In genomic region chr9:66126456-66127192, GRCm38 (mm10) we compare ENCODE assay signal across 8 mouse cellular contexts. TPM values are rescaled to one million over a fixed set of nuclear protein-coding genes. Genes with fewer than 3 reads are reported as not detected.
DNase-seq lines count a peak whose midpoint lies in the region; ATAC-seq and TF ChIP-seq lines count a peak whose summit lies in the region.

Snx1 (minus strand) TSS chr9:66126587.
Ciao2a (plus strand) TSS chr9:66126611.

- H3K27ac ChIP-seq in forebrain, embryonic 16.5 days (ENCODE audit: low read length) = peak within 1 kb of the TSS; percentile 29; the same call in 1 of the 2 replicates
- H3K27ac ChIP-seq in layer of hippocampus, adult 2 months = peak within 1 kb of the TSS; percentile 82
- H3K27ac ChIP-seq in lung, embryonic 14.5 days (ENCODE audit: low read depth) = peak within 1 kb of the TSS; percentile 82
- H3K27ac ChIP-seq in olfactory bulb, adult 2 months (ENCODE audit: insufficient read depth, low read depth, low read length) = peak within 1 kb of the TSS; percentile 19; the same call in 1 of the 2 replicates
- peak within 1 kb of the TSS; percentile 83 for H3K27ac ChIP-seq in thymus, adult 2 months (ENCODE audit: control insufficient read depth, insufficient read depth, low read length)

- peak within 1 kb of the TSS; percentile 80 for H3K4me3 ChIP-seq in G1E (ENCODE audit: low read depth, low read length)
- H3K4me3 ChIP-seq in forebrain, embryonic 16.5 days (replicated peaks; ENCODE audit: low read length) = peak within 1 kb of the TSS; percentile 58
- peak within 1 kb of the TSS; percentile 74 for H3K4me3 ChIP-seq in layer of hippocampus, adult 2 months
- peak within 1 kb of the TSS; percentile 70 for H3K4me3 ChIP-seq in lung, embryonic 14.5 days (ENCODE audit: low read depth, low read length)
- H3K4me3 ChIP-seq in olfactory bulb, adult 2 months (ENCODE audit: insufficient read depth, low read depth, low read length) = peak within 1 kb of the TSS; percentile 65
- H3K4me3 ChIP-seq in thymus, adult 2 months (ENCODE audit: control insufficient read depth, insufficient read depth, low read length) = peak within 1 kb of the TSS; percentile 80

- H3K36me3 ChIP-seq in G1E (replicated peaks) = peaks cover 38% of the 10 kb centered on the region
- H3K36me3 ChIP-seq in forebrain, embryonic 16.5 days (ENCODE audit: control insufficient read depth, insufficient read depth) = no peaks in the 10 kb centered on the region
- H3K36me3 ChIP-seq in lung, embryonic 14.5 days (ENCODE audit: insufficient read depth) = 0 out of 2 replicates have a peak, but pooled peaks cover 3% of the 10 kb centered on the region
- no peaks in the 10 kb centered on the region for H3K36me3 ChIP-seq in thymus, adult 2 months (ENCODE audit: control insufficient read depth, insufficient read depth, low read length)

- no peaks in the 10 kb centered on the region for H3K9me3 ChIP-seq in G1E (replicated peaks)
- H3K9me3 ChIP-seq in forebrain, embryonic 16.5 days (ENCODE audit: control insufficient read depth, low read length) = no peaks in the 10 kb centered on the region
- H3K9me3 ChIP-seq in lung, embryonic 14.5 days (ENCODE audit: low read depth, low read length) = no peaks in the 10 kb centered on the region

- peaks cover 54% of the 10 kb centered on the region for H3K4me1 ChIP-seq in G1E (ENCODE audit: insufficient read depth, low read depth, low read length)
- H3K4me1 ChIP-seq in forebrain, embryonic 16.5 days (replicated peaks; ENCODE audit: control insufficient read depth, insufficient read depth, low read length) = peaks cover 30% of the 10 kb centered on the region
- H3K4me1 ChIP-seq in lung, embryonic 14.5 days (ENCODE audit: insufficient read depth) = peaks cover 7% of the 10 kb centered on the region
- H3K4me1 ChIP-seq in olfactory bulb, adult 2 months (ENCODE audit: control insufficient read depth, insufficient read depth, low read length) = peaks cover 2% of the 10 kb centered on the region; the same call in 1 of the 2 replicates
- H3K4me1 ChIP-seq in thymus, adult 2 months (replicated peaks; ENCODE audit: control insufficient read depth, insufficient read depth, low read length) = peaks cover 6% of the 10 kb centered on the region

- peak within 1 kb of the TSS; percentile 67 for H3K9ac ChIP-seq in forebrain, embryonic 16.5 days (replicated peaks; ENCODE audit: low read depth, low read length)
- H3K9ac ChIP-seq in lung, embryonic 14.5 days = peak within 1 kb of the TSS; percentile 70

- TF ChIP-seq POLR2A in olfactory bulb, adult 2 months (IDR thresholded peaks at IDR 0.05; ENCODE audit: insufficient read depth, low read depth, low read length) = peak; percentile 41; the same call in 1 of the 2 replicates
- peak; percentile 45; the same call in 1 of the 2 replicates for TF ChIP-seq POLR2A in thymus, adult 2 months (IDR thresholded peaks at IDR 0.05; ENCODE audit: control insufficient read depth, extremely low read depth, insufficient read depth, low read length, poor library complexity)

- peak; percentile 69 for ATAC-seq in G1E (ENCODE audit: extremely low read depth, insufficient number of reproducible peaks, low FRiP score, poor library complexity, severe bottlenecking)
- peak; percentile 73 for ATAC-seq in forebrain, embryonic 16.5 days
- ATAC-seq in lung, embryonic 14.5 days (ENCODE audit: insufficient read depth) = peak; percentile 81

- TF ChIP-seq CTCF in G1E (IDR thresholded peaks at IDR 0.05; ENCODE audit: low read depth, low read length) = no peak
- TF ChIP-seq CTCF in layer of hippocampus, adult 2 months (conservative IDR thresholded peaks at IDR 0.05) = no peak; the same call in 1 of the 2 replicates
- peak; percentile 21; the same call in 1 of the 2 replicates for TF ChIP-seq CTCF in lung, embryonic 14.5 days (IDR thresholded peaks at IDR 0.05; ENCODE audit: low read depth)
- TF ChIP-seq CTCF in olfactory bulb, adult 2 months (IDR thresholded peaks at IDR 0.05; ENCODE audit: insufficient read depth, low read depth, low read length) = no peak
- no peak for TF ChIP-seq CTCF in thymus, adult 2 months (IDR thresholded peaks at IDR 0.05; ENCODE audit: borderline replicate concordance, control insufficient read depth, extremely low read depth, insufficient read depth, low read length, poor library complexity)

- 1% methylated on average over 34 of the region's 34 CpGs for WGBS in forebrain, embryonic 16.5 days
- 2% methylated on average over 34 of the region's 34 CpGs for WGBS in lung, embryonic 14.5 days
- WGBS in olfactory bulb, adult 2 months = under 1% methylated on average over 34 of the region's 34 CpGs
- under 1% methylated on average over 34 of the region's 34 CpGs for whole genome bisulfite sequencing in thymus, adult 2 months

- peak within 1 kb of the TSS; percentile 83 for H3K4me2 ChIP-seq in forebrain, embryonic 16.5 days (ENCODE audit: low read length)
- peak within 1 kb of the TSS; percentile 78 for H3K4me2 ChIP-seq in lung, embryonic 14.5 days

- peak; percentile 43 for DNase-seq in G1E (ENCODE audit: low spot score)
- peak; percentile 92 to 98 for DNase-seq in cerebellum, adult 18-20 months
- peak; percentile 88 to 90 for DNase-seq in heart, postnatal 36 days
- DNase-seq in layer of hippocampus, adult 2 months (ENCODE audit: low spot score in 2 of 2) = peak; percentile 89 to 97
- peak; percentile 99 for DNase-seq in lung, embryonic 14.5 days
- peak; percentile 96 for DNase-seq in thymus, adult 2 months

- intact Hi-C loops in heart, postnatal 36 days (cut with DNase I) = loop anchor here (5.0 kb wide), 1 partner anchor 466 kb away; the partner anchor contains the start of gene Usp3

- H3K27me3 ChIP-seq in G1E (ENCODE audit: insufficient read depth, low read length) = no peaks in the 10 kb centered on the region
- no peaks in the 10 kb centered on the region for H3K27me3 ChIP-seq in forebrain, embryonic 16.5 days (replicated peaks; ENCODE audit: control insufficient read depth, insufficient read depth, low read length)
- no peaks in the 10 kb centered on the region for H3K27me3 ChIP-seq in lung, embryonic 14.5 days (ENCODE audit: insufficient read depth, low read length)
- H3K27me3 ChIP-seq in thymus, adult 2 months (ENCODE audit: control insufficient read depth, insufficient read depth, low read length) = no peaks in the 10 kb centered on the region

RNA-seq across cellular contexts. Expression of gene Snx1, which starts in this region (rescaled TPM):
- total RNA-seq in G1E (2014; fragmentation: Nextera tagmentation) (71.3 and 81.1 TPM in 2 replicates), G1E (2017) (230 and 242 TPM in 2 replicates)
- 227 and 276 TPM in 2 replicates for polyA plus RNA-seq in G1E (2012)
- 101 and 109 TPM in 2 replicates for polyA plus RNA-seq in forebrain, embryonic 16.5 days (2015; fragmentation: Nextera tagmentation; extraction: Ambion mirVana)
- total RNA-seq in heart, postnatal 36 days (2021) = 10 to 100 TPM; 27.7 to 29.8 TPM
- total RNA-seq in layer of hippocampus, adult 2 months (2021) = 10 to 100 TPM; 85.5 to 86.1 TPM
- polyA plus RNA-seq in lung, embryonic 14.5 days (2014; fragmentation: Nextera tagmentation; extraction: Ambion mirVana) = 116 TPM in 2 replicates
- polyA plus RNA-seq in olfactory bulb, adult 2 months (2012; ENCODE audit: insufficient read depth, insufficient read length, low replicate concordance, missing spikeins) = not detected in 2 replicates
- 55.3 and 59.1 TPM in 2 replicates for polyA plus RNA-seq in thymus, adult 2 months (2012; rRNA removed)

RNA-seq across cellular contexts. Expression of gene Ciao2a, which starts in this region (rescaled TPM):
- total RNA-seq in G1E (2014; fragmentation: Nextera tagmentation) = 176 and 189 TPM in 2 replicates
- total RNA-seq in G1E (2017) = 258 and 270 TPM in 2 replicates
- polyA plus RNA-seq in G1E (2012) = 15.9 and 30.0 TPM in 2 replicates
- polyA plus RNA-seq in forebrain, embryonic 16.5 days (2015; fragmentation: Nextera tagmentation; extraction: Ambion mirVana) = 81.1 and 84.3 TPM in 2 replicates
- 10 to 100 TPM; 65.6 to 69.9 TPM for total RNA-seq in heart, postnatal 36 days (2021)
- total RNA-seq in layer of hippocampus, adult 2 months (2021) = 10 to 100 TPM; 25.9 to 26.3 TPM
- polyA plus RNA-seq in lung, embryonic 14.5 days (2014; fragmentation: Nextera tagmentation; extraction: Ambion mirVana) = 145 and 151 TPM in 2 replicates
- not detected in 2 replicates for polyA plus RNA-seq in olfactory bulb, adult 2 months (2012; ENCODE audit: insufficient read depth, insufficient read length, low replicate concordance, missing spikeins)
- 16.4 and 16.9 TPM in 2 replicates for polyA plus RNA-seq in thymus, adult 2 months (2012; rRNA removed)

Comparison
In these comparisons a context has a peak if more than half of its experiments do, and no peak if none do; other contexts are left out.
1. Peak in every context shown above with its lines: DNase-seq, ATAC-seq, H3K4me3 ChIP-seq and H3K27ac ChIP-seq.
2. DNase-seq: peak in every context shown above with its lines; median percentile 99 in lung, embryonic 14.5 days; 96 in thymus, adult 2 months; 95 in cerebellum, adult 18-20 months; 93 in layer of hippocampus, adult 2 months; 89 in heart, postnatal 36 days; 43 in G1E.
3. H3K27ac ChIP-seq: peak in every context shown above with its lines; median percentile 83 in thymus, adult 2 months; 82 in layer of hippocampus, adult 2 months; 82 in lung, embryonic 14.5 days; 29 in forebrain, embryonic 16.5 days; 19 in olfactory bulb, adult 2 months.